Mouse (Mus musculus) layer of hippocampus, postnatal 14 days (tissue): ENCODE data around the gene Fam90a1b. TPM values are rescaled to one million over a fixed set of nuclear protein-coding genes. Genes with fewer than 3 reads are reported as not detected.
"Not testable (repeated sequence)": the region's sequence is repeated elsewhere in the genome, so short reads cannot be mapped to it uniquely, and the experiment has no call there.

Source experiments
- DNase-seq, 2 experiments: peaks; one replicate each; pipeline ENCODE4 v3.0.0; 2021 to 2022; ENCODE audit warnings: low spot score in 2 of 2, mixed read lengths in 1 of 2
- long read RNA-seq, 2 experiments: library from polyadenylated mRNA; stranded (forward); transcript quantifications; one replicate each; pipeline ENCODE4 v2.0.0; 2021
- microRNA-seq, 2 experiments: library from miRNA; unstranded; fragments of <30 nt; microRNA quantifications; one replicate each; pipeline ENCODE4 v1.2.0; 2021
- total RNA-seq, 2 experiments: library from RNA; stranded (reverse); gene quantifications; 2 replicates each; pipeline ENCODE4 v1.2.3; 2021

Fam90a1b gene
- under 1 TPM in 1 of 2 experiments, not detected in 1; 0.12 TPM for total RNA-seq
- long read RNA-seq, experiment 1: 0 reads
- long read RNA-seq, experiment 2: 0 reads

GRCm38 (mm10) chrX:94366670-94367241 is at the start of gene Fam90a1b, which contains the start of gene Apoo:
TSS of gene Fam90a1b (minus strand) at chrX:94366777.
TSS of gene Apoo (plus strand) at chrX:94367117.
- DNase-seq: peak; percentile 96 to 97

GRCm38 (mm10) chrX:94408975-94409374 is 42.4 kb upstream of the Fam90a1b start:
- DNase-seq: no peak

- DNase-seq: no peak
Observed at GRCm38 (mm10) chrX:94378734-94379133, 12.2 kb upstream of the Fam90a1b start.

GRCm38 (mm10) chrX:94367248-94367647 is 671 bp upstream of the Fam90a1b start:
- no peak for DNase-seq

GRCm38 (mm10) chrX:94366029-94366428 is 548 bp downstream of the Fam90a1b start:
- peak; percentile 5 to 11 for DNase-seq

- peak in 1 of 2 experiments; percentile 1 for DNase-seq
Observed at GRCm38 (mm10) chrX:94365381-94365925, 1.1 kb downstream of the Fam90a1b start.

GRCm38 (mm10) chrX:94343638-94344037 is 22.9 kb downstream of the Fam90a1b start:
- DNase-seq: not testable (repeated sequence)

- peak in 1 of 2 experiments; percentile 6 for DNase-seq
Observed at GRCm38 (mm10) chrX:94321036-94321902, 45.3 kb downstream of the Fam90a1b start.

Small RNAs within 50 kb of the gene (microRNA-seq; reads per million reads assigned to microRNA genes)
- 0 reads per million in 2 experiments for gene Gm44477

Other genes with a start within 250 kb of the Fam90a1b start
- gene Zfx, start 243.1 kb downstream of the Fam90a1b start, total RNA-seq: 10 to 100 TPM; 29.3 to 30.1 TPM
- 100 to 1,000 TPM; 116 to 159 TPM for gene Eif2s3x, start 153.9 kb downstream of the Fam90a1b start, total RNA-seq
- gene Klhl15, start 132.2 kb downstream of the Fam90a1b start, total RNA-seq: 10 to 100 TPM; 22.8 to 24.1 TPM
- gene Apoo, start 340 bp upstream of the Fam90a1b start, total RNA-seq: 10 to 100 TPM; 64.5 to 81.3 TPM
- 100 to 1,000 TPM; 489 to 494 TPM for gene Maged1, start 175.4 kb upstream of the Fam90a1b start, total RNA-seq